Mouse (Mus musculus): ENCODE results near the gene Poln. TPM values are rescaled to one million over a fixed set of nuclear protein-coding genes. Genes with fewer than 3 reads are reported as not detected.

Poln gene
- 0.60 and 0.75 TPM in 2 replicates for polyA plus RNA-seq (2014; fragmentation: Nextera tagmentation; extraction: Ambion mirVana)

DNA sequence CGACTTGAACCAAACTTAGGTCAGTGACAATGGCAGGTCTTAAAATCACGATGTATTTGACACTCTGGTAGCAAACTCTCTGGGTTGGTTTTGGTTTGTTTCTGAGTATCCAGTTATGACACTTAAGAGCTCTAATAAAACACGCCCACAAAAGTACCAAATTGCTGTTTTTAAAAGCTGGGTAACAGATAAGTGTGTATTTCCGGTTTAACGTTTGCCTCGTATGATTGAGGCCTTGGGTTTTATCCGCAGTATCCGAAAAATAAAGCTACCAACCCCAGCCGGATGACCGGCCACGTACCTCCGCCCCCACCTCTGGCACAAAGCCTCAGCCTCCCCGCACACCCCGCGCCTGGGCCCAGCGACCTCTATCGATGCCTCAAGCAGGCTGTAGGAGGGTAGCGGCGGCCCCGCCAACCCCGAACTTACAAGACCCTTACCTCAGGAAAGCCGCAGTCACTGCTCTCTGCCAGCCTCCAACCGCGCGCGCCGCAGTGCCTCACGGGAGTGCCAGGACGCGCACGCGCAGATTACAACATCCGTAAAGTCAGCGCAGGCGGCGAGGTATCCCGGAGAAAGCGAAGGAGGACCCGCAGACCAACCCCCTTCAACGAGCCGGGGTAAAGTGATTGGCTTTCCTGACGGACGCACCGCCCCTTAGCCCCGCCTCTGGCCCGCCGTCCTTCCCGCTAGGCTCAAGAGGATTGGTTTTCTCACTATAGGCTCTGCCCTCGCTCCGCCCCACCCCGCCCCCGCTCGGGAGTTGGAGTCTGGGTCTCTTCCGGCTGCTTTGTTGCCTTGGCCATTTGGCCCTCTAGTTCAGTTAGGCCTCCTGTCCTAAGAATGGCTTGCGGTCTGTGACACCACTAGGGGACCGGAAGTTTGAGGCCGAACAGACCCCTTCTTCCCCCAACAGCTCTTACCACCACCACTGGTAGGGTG lies at the start of gene Poln, which contains the start of gene Haus3:
Gene Poln, minus strand, starts transcription at position 499 of the 942 bp plus-strand sequence.
Gene Haus3, minus strand, starts transcription at position 578 of the 942 bp plus-strand sequence.
- ATAC-seq (replicated peaks; ENCODE audit: low FRiP score, low TSS enrichment, low read depth) (peak; percentile 100), DNase-seq (ENCODE audit: low spot score) (peak; percentile 96)
- WGBS = under 1% methylated on average over 57 of the region's 57 CpGs
- Histone ChIP-seq H3K4me1 (replicated peaks; ENCODE audit: control insufficient read depth, insufficient read depth, low read length) (0 out of 2 replicates have a peak, but pooled peaks cover 19% of the 10 kb centered on the region), H3K27me3 (replicated peaks; ENCODE audit: control insufficient read depth, insufficient read depth, low read length) (no peaks in the 10 kb centered on the region), H3K9ac (ENCODE audit: low read length) (peak within 1 kb of the TSS; percentile 85), H3K36me3 (ENCODE audit: control insufficient read depth, insufficient read depth, low read length) (peaks cover 22% of the 10 kb centered on the region), H3K27ac (ENCODE audit: low read depth) (peak within 1 kb of the TSS; percentile 84), H3K4me3 (ENCODE audit: low read depth, low read length) (peak within 1 kb of the TSS; percentile 80), H3K4me2 (ENCODE audit: low read length) (peak within 1 kb of the TSS; percentile 73), H3K9me3 (ENCODE audit: control insufficient read depth, low read length) (no peaks in the 10 kb centered on the region)

DNA sequence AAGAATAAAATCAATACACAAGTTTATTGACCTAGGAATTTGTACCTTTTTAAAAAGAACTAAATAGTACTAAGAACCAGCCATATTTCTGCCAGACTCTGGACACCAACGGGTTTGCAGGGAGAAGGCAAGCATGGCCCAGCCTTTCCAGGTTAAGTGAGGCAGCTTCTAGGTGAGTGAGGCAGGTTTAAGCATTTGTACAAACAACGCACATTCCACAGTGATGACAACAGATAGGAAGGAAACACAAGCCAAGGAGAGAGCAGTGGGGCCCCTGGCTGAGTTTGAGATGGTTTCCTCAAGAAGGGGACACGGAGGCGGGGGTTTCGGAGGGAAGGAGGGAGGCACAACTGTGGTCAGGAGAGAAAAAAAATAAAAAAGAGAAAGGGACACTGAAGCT lies 49.4 kb upstream of the Poln start:
- H3K4me2 ChIP-seq (ENCODE audit: low read length) = no peak overlapping the region
- WGBS = 54% methylated on average over 5 of the region's 5 CpGs
- H3K9me3 ChIP-seq (ENCODE audit: control insufficient read depth, low read length) = no peaks in the 10 kb centered on the region
- H3K27me3 ChIP-seq (replicated peaks; ENCODE audit: control insufficient read depth, insufficient read depth, low read length) = no peaks in the 10 kb centered on the region
- no peak for ATAC-seq (replicated peaks; ENCODE audit: low FRiP score, low TSS enrichment, low read depth)
- peaks cover 11% of the 10 kb centered on the region for H3K4me1 ChIP-seq (replicated peaks; ENCODE audit: control insufficient read depth, insufficient read depth, low read length)
- no peak overlapping the region for H3K4me3 ChIP-seq (ENCODE audit: low read depth, low read length)
- H3K36me3 ChIP-seq (ENCODE audit: control insufficient read depth, insufficient read depth, low read length) = no peaks in the 10 kb centered on the region
- H3K9ac ChIP-seq (ENCODE audit: low read length) = no peak overlapping the region
- no peak overlapping the region for H3K27ac ChIP-seq (ENCODE audit: low read depth)
- DNase-seq (ENCODE audit: low spot score) = no peak

DNA sequence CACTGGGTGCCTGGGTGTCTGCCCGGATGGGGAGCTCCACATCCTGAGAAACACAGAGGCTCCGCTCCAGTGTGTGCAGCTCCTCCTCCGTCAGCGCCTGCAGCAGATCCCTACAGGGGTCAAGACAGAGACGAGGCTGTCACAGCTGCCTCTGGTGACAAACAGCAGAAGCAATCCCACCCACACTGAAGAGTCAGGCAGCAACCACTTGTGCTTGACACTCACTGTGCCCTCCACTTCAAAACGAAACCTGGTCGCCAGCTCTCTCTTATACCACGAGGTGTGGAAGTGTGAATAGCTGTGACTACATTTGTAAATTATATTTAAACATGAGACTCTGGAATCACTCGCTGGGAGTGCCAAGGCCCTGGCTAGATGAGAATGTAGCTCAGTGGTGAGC lies 48.5 kb upstream of the Poln start:
- WGBS = 24% methylated on average over 9 of the region's 9 CpGs
- no peak overlapping the region for H3K27ac ChIP-seq (ENCODE audit: low read depth)
- H3K27me3 ChIP-seq (replicated peaks; ENCODE audit: control insufficient read depth, insufficient read depth, low read length) = no peaks in the 10 kb centered on the region
- peaks cover 14% of the 10 kb centered on the region for H3K4me1 ChIP-seq (replicated peaks; ENCODE audit: control insufficient read depth, insufficient read depth, low read length)
- DNase-seq (ENCODE audit: low spot score) = no peak
- H3K9me3 ChIP-seq (ENCODE audit: control insufficient read depth, low read length) = no peaks in the 10 kb centered on the region
- no peaks in the 10 kb centered on the region for H3K36me3 ChIP-seq (ENCODE audit: control insufficient read depth, insufficient read depth, low read length)
- peak; percentile 36; the same call in 1 of the 2 replicates for ATAC-seq (replicated peaks; ENCODE audit: low FRiP score, low TSS enrichment, low read depth)
- H3K4me2 ChIP-seq (ENCODE audit: low read length) = no peak overlapping the region
- H3K4me3 ChIP-seq (ENCODE audit: low read depth, low read length) = no peak overlapping the region
- no peak overlapping the region for H3K9ac ChIP-seq (ENCODE audit: low read length)

DNA sequence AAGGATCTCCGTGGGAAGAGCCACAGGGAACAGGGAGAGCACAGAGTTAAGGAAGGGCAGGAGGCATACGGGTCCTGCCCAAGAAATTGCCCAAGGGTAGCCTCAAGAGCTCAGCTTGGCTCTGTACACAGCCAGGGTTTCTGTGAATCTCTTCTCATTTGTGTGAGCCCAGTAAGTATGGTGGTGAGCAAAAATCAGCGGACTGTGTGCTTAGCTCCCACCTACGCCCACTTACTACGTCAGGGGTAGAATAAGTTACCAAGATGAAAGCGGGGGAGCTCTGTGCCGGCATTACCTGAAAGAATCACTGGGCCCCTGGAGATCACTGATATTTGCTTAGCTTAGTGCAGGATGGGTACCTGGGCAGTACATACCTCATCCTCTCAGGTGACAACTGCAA lies 46.8 kb upstream of the Poln start:
- Histone ChIP-seq H3K9me3 (ENCODE audit: control insufficient read depth, low read length) (no peaks in the 10 kb centered on the region), H3K4me3 (ENCODE audit: low read depth, low read length) (no peak overlapping the region), H3K4me1 (replicated peaks; ENCODE audit: control insufficient read depth, insufficient read depth, low read length) (peaks cover 14% of the 10 kb centered on the region), H3K9ac (ENCODE audit: low read length) (no peak overlapping the region), H3K36me3 (ENCODE audit: control insufficient read depth, insufficient read depth, low read length) (no peaks in the 10 kb centered on the region), H3K27me3 (replicated peaks; ENCODE audit: control insufficient read depth, insufficient read depth, low read length) (no peaks in the 10 kb centered on the region), H3K4me2 (ENCODE audit: low read length) (no peak overlapping the region), H3K27ac (ENCODE audit: low read depth) (no peak overlapping the region)
- ATAC-seq (replicated peaks; ENCODE audit: low FRiP score, low TSS enrichment, low read depth) = no peak
- WGBS = 68% methylated on average over 7 of the region's 7 CpGs
- DNase-seq (ENCODE audit: low spot score) = no peak

DNA sequence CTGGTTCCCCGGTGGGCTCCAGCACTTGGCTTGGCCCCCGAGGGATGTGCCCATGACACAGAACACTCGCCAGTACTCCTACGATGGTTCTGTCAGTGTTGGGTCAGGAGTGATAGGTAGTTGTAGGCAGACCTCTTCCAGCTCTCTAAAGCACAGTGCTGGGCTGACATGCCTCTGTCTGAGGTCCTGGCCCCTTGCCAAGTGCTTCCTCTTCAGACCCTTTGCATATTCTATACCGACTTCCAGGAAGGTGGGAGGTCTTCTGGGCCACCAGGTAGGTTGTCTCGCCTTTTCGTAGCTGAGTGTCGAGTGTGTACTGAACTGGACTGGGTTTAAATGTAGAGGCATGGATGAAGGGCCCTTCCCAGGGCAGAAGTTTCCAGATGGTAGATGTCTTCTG lies 44.4 kb upstream of the Poln start:
- H3K36me3 ChIP-seq (ENCODE audit: control insufficient read depth, insufficient read depth, low read length) = no peaks in the 10 kb centered on the region
- ATAC-seq (replicated peaks; ENCODE audit: low FRiP score, low TSS enrichment, low read depth) = no peak
- DNase-seq (ENCODE audit: low spot score) = no peak

DNA sequence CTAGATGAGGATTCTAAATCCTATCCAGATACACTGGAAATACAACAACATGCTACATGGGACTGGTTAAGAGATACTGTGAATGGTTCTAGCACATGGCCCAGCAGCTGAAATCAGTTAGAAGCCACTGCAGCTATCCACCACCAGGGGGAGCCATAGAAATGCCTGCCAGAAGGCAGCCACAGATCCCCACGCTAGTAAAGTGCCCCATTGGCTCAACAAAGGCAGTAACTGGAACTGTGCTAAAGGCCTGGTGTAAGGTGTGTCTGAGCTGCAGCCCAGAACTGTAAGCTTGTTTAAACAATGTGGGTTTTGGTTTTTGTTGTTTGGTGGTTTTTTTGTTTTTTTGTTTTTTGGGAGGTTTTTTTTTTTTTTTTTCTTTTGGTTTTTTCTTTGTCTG lies 41.0 kb upstream of the Poln start:
- no peaks in the 10 kb centered on the region for H3K36me3 ChIP-seq (ENCODE audit: control insufficient read depth, insufficient read depth, low read length)
- H3K9me3 ChIP-seq (ENCODE audit: control insufficient read depth, low read length) = no peaks in the 10 kb centered on the region
- no peak overlapping the region for H3K9ac ChIP-seq (ENCODE audit: low read length)
- H3K4me3 ChIP-seq (ENCODE audit: low read depth, low read length) = no peak overlapping the region
- H3K4me2 ChIP-seq (ENCODE audit: low read length) = no peak overlapping the region
- ATAC-seq (replicated peaks; ENCODE audit: low FRiP score, low TSS enrichment, low read depth) = peak; percentile 81
- H3K4me1 ChIP-seq (replicated peaks; ENCODE audit: control insufficient read depth, insufficient read depth, low read length) = peaks cover 5% of the 10 kb centered on the region; the same call in 1 of the 2 replicates
- H3K27me3 ChIP-seq (replicated peaks; ENCODE audit: control insufficient read depth, insufficient read depth, low read length) = no peaks in the 10 kb centered on the region
- H3K27ac ChIP-seq (ENCODE audit: low read depth) = no peak overlapping the region
- peak; percentile 77 for DNase-seq (ENCODE audit: low spot score)
- 8% methylated on average over 1 of the region's 1 CpGs for WGBS

More for the DNA sequence above, 44.4 kb upstream of the Poln start:
- Histone ChIP-seq H3K4me1 (replicated peaks; ENCODE audit: control insufficient read depth, insufficient read depth, low read length) (peaks cover 14% of the 10 kb centered on the region; the same call in 1 of the 2 replicates), H3K9me3 (ENCODE audit: control insufficient read depth, low read length) (no peaks in the 10 kb centered on the region), H3K27ac (ENCODE audit: low read depth) (no peak overlapping the region), H3K4me3 (ENCODE audit: low read depth, low read length) (no peak overlapping the region), H3K4me2 (ENCODE audit: low read length) (no peak overlapping the region), H3K9ac (ENCODE audit: low read length) (no peak overlapping the region), H3K27me3 (replicated peaks; ENCODE audit: control insufficient read depth, insufficient read depth, low read length) (no peaks in the 10 kb centered on the region)
- WGBS = 49% methylated on average over 8 of the region's 8 CpGs

DNA sequence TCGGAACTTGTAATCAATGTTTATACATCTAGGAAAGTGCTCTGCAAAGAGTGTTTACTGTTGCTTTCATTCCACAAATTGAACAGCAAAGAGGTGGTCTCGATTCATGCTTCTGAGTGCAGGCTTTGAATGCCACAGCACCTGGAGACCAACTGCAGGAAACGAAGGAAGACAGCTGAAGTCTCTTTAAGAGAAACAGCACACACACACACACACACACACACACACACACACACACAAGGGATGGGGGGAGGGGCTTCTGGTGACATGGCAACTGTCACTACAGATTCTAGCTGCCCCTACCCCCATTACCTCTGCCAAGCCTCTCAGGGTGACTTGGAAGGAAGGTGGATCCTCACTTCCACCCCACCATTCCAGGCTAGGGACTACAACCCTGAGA lies 38.3 kb upstream of the Poln start:
- no peak overlapping the region for H3K9ac ChIP-seq (ENCODE audit: low read length)
- ATAC-seq (replicated peaks; ENCODE audit: low FRiP score, low TSS enrichment, low read depth) = no peak
- WGBS = 28% methylated on average over 3 of the region's 3 CpGs

DNA sequence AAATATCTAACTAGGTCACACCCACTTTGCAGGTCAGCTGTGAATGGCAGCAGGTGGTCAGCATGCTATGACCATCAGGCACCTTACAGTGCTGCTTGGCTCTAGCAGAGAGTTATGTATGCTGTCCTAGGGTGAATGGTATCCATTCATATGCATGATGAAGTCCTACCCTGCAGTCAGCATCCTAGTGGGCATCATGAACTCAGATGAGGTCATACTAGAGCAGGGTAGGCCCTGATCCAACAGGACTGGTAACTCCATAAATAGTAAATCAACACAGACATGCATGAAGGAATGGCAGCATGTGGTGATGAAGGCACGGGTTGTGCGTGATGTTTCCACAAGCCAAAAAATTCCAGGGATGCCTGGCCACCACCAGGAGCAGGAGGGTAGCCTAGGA lies 36.5 kb upstream of the Poln start:
- no peak for DNase-seq (ENCODE audit: low spot score)
- H3K4me1 ChIP-seq (replicated peaks; ENCODE audit: control insufficient read depth, insufficient read depth, low read length) = no peaks in the 10 kb centered on the region
- H3K9ac ChIP-seq (ENCODE audit: low read length) = no peak overlapping the region
- H3K36me3 ChIP-seq (ENCODE audit: control insufficient read depth, insufficient read depth, low read length) = no peaks in the 10 kb centered on the region
- no peak overlapping the region for H3K4me3 ChIP-seq (ENCODE audit: low read depth, low read length)
- no peaks in the 10 kb centered on the region for H3K9me3 ChIP-seq (ENCODE audit: control insufficient read depth, low read length)
- no peaks in the 10 kb centered on the region for H3K27me3 ChIP-seq (replicated peaks; ENCODE audit: control insufficient read depth, insufficient read depth, low read length)
- H3K27ac ChIP-seq (ENCODE audit: low read depth) = no peak overlapping the region
- WGBS = 55% methylated on average over 2 of the region's 2 CpGs
- ATAC-seq (replicated peaks; ENCODE audit: low FRiP score, low TSS enrichment, low read depth) = no peak
- no peak overlapping the region for H3K4me2 ChIP-seq (ENCODE audit: low read length)

More for the DNA sequence above, 38.3 kb upstream of the Poln start:
- Histone ChIP-seq H3K4me3 (ENCODE audit: low read depth, low read length) (no peak overlapping the region), H3K4me2 (ENCODE audit: low read length) (no peak overlapping the region), H3K27ac (ENCODE audit: low read depth) (no peak overlapping the region), H3K36me3 (ENCODE audit: control insufficient read depth, insufficient read depth, low read length) (no peaks in the 10 kb centered on the region), H3K27me3 (replicated peaks; ENCODE audit: control insufficient read depth, insufficient read depth, low read length) (no peaks in the 10 kb centered on the region), H3K4me1 (replicated peaks; ENCODE audit: control insufficient read depth, insufficient read depth, low read length) (no peaks in the 10 kb centered on the region), H3K9me3 (ENCODE audit: control insufficient read depth, low read length) (no peaks in the 10 kb centered on the region)
- DNase-seq (ENCODE audit: low spot score) = no peak

Measured in intestine, embryonic 14.5 days (tissue).